Mouse (Mus musculus) bone marrow, adult 2 months (tissue): ENCODE measurements around the gene Fcgrt.

Experiments used
- CTCF ChIP-seq: fragments of 200-500 bp; IDR thresholded peaks from 2 replicates; pipeline ENCODE4 v1.5.1; 2011; ENCODE audit warnings: low read length, control low read depth; ENCODE audit not compliant: control insufficient read depth, insufficient read depth
- POLR2A ChIP-seq: fragments of 200-500 bp; IDR thresholded peaks from 2 replicates; pipeline ENCODE4 v1.6.1; 2011; ENCODE audit warnings: low read depth, mild to moderate bottlenecking, control low read depth, low read length, borderline replicate concordance; ENCODE audit not compliant: control insufficient read depth

DNA sequence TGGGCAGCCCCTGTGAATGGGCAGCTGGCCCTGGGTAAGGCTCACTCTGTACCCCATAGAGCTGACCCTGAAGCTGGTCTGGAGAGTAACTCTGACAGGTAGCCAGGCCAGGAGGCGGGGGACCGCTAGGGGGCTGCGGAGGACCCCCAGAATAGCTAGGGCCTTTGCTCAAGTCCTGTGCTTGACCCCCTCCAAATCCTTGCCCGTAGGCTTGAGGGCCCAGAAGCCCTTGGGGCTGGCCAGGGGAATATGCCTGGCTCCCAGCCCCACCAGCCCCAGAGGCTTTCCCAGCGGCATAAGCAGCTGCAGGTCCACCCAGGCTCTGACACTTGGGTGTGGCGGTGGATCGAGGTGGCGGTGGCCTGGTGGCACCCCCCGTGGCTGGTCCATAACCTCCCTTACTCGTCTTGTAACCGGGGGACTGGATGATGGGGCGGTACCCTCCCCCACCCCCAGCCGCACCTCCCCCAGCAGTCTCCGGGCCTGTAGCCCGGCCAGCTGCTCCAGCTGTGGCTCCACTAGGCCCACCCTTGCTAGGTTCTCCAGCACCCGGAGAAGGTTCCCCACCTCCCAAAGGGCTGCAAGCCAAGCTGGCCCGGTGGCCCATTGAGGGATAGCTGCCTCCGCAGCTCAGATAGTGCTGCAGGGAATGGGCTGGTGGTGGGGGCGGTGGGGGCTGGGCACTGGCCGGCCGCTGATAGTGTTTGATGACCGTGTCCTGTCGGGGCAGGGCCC is 54.6 kb downstream of the Fcgrt start:
- TF ChIP-seq POLR2A (no peak), CTCF (no peak)
